Mouse (Mus musculus) Patski (cell line): ENCODE results near the gene Dennd4a. TPM values are rescaled to one million over a fixed set of nuclear protein-coding genes. Genes with fewer than 3 reads are reported as not detected.

ENCODE experiments used
- ATAC-seq: fragments of 100-300 bp; one replicate; pipeline ENCODE4 v1.8.0; 2021
- CTCF ChIA-PET: fragments of 350-600 bp; sonication (Branson Sonifier 250); formaldehyde crosslinking; loops from one replicate; lab custom pipeline; 2022; ENCODE audit warnings: inconsistent platforms; lab: Charles Lee
- POLR2A ChIA-PET: fragments of 350-600 bp; sonication (Branson Sonifier 250); formaldehyde crosslinking; loops from one replicate; lab custom pipeline; 2022; ENCODE audit warnings: antibody characterized with exemption, inconsistent platforms; lab: Charles Lee
- DNase-seq: peaks from one replicate; pipeline ENCODE4 v3.0.0-alpha.2; 2011; ENCODE audit warnings: low read depth, low spot score
- H3K27me3 ChIP-seq: fragments of 371-371 bp; one replicate; pipeline ENCODE4 v1.5.1; 2021
- CTCF ChIP-seq: fragments of 100-300 bp; IDR thresholded peaks from one replicate; pipeline ENCODE4 v1.5.1; 2021
- in situ Hi-C: fragments of 300-500 bp; cut with MboI; formaldehyde crosslinking; loops from 3 replicates; pipeline ENCODE4 v1.11.1; 2018; ENCODE audit warnings: low pct_unique_long_range_greater_than_20kb, mixed read lengths
- polyA plus RNA-seq: library from polyadenylated mRNA; unstranded; gene quantifications from one replicate; pipeline ENCODE4 v1.2.3, GENCODE M21; 2021

Dennd4a gene
- polyA plus RNA-seq, 1 experiment from 2014 or later = 9.0 TPM

DNA sequence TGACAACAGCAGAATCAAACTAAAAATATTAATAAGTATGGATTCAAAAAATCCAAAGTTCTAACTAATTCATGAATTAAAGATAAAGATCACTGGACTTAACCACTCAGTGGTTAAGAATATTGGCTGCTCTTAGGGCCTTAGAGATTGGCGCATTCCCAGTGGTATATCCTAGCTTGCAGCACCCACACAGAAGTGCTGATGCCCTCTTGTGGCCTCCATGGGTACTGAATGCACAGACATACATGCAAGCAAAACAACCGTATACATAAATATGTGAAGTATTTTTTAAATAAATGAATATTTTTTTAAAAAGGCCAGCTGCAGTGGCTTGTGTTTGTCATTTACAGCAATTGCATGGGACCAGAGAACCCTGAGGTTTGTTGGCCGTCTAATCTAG is 92.2 kb downstream of the Dennd4a start:
- in situ Hi-C loops = no loop called here
- ChIA-PET POLR2A (interaction anchor here (1.2 kb wide), 1 partner anchor 92 kb away, joined by 3 read pairs; the partner anchor contains the start of gene Dennd4a), CTCF (interaction anchor here (0.6 to 1.7 kb wide), 4 partner anchors 10 to 68 kb away, joined by 3 to 9 read pairs (median 3); no protein-coding TSS in a partner anchor)
- TF ChIP-seq CTCF = peak; percentile 84
- no peak for ATAC-seq
- DNase-seq = no peak
- H3K27me3 ChIP-seq = no peaks in the 10 kb centered on the region

DNA sequence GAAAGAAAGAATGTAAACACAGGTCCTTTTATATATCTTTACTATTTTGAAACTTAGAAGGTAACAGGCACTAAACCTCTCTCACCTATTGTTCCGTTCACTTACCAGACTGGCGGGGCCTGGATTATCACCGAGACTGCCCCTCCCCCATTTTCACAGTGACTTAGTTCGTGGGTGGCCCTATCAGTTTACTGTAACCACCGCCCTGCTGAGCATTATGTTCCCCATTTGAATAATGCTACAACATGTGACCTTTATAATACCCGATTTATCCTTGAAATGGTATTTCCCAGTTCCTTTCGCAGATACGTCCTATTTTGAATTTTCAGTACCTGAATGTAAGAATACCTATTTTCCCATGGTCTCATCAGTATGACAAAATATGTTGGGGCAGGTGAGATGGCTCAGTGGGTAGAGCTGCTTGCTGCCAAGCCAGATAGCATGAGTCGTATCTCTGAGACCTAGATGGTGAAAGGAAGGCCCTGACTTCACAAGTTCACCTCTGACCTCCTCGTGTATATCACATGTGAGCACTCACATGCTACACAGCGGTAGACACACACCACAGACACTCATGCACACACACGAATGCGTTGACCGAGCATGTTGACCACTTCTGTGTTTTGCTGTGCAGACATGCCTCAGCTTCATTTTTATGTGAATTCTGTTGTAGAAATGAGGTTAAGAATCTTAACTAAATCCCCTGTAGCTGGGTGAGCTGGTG is 93.9 kb downstream of the Dennd4a start:
- CTCF ChIA-PET = interaction anchor here (1.3 kb wide), 1 partner anchor 17 kb away, joined by 3 read pairs; no protein-coding TSS in a partner anchor
- DNase-seq (no peak), ATAC-seq (no peak)
- POLR2A ChIA-PET = no interaction called here
- no peaks in the 10 kb centered on the region for H3K27me3 ChIP-seq
- TF ChIP-seq CTCF = no peak
- in situ Hi-C loops = no loop called here

DNA sequence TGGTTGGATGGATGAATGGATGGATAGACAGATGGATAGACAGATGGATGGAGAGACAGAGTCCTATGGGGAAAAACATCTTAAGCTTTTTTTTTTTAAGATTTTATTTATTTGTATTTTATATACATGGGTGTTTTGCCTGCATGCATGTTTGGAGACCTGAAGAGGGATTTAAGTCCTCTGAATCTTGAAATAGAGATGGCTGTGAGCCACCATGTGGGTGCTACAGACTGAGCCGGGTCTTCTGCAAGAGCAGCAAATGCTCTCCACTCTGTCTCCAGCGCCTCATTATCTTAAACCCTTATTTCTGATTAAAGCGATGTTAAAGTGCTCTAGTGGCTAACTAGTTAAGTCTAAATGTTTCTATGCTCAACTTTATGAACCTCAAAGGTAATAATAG is 96.3 kb downstream of the Dennd4a start:
- in situ Hi-C loops = no loop called here
- H3K27me3 ChIP-seq = no peaks in the 10 kb centered on the region
- ATAC-seq (no peak), DNase-seq (no peak)
- CTCF ChIA-PET = no interaction called here
- no peak for TF ChIP-seq CTCF
- POLR2A ChIA-PET = interaction anchor here (0.6 kb wide), 1 partner anchor 403 kb away, joined by 3 read pairs; no protein-coding TSS in a partner anchor

DNA sequence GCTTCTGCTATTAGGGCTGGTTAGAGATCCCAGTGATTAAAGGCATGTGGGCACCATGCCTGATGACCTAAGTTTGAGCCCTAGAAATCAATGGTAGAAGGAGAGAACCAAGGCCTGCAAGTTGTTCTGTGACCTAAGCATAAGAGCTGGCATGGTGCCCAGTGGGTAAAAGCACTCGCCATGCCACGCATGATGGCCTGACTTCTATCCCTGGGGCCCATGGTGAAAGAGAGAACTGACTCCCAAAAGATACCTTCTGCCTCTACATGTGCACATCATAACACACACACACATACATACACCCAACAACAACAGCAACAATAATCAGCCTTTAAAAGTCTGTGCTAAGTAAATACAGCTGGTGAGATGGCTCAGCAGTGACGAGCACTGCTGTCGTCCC is 102.3 kb downstream of the Dennd4a start:
- DNase-seq (no peak), ATAC-seq (no peak)
- no peaks in the 10 kb centered on the region for H3K27me3 ChIP-seq
- in situ Hi-C loops = no loop called here
- no peak for TF ChIP-seq CTCF
- POLR2A ChIA-PET = interaction anchor here (0.8 kb wide), 1 partner anchor 13 kb away, joined by 4 read pairs; no protein-coding TSS in a partner anchor
- CTCF ChIA-PET = interaction anchor here (1.0 kb wide), 1 partner anchor 10 kb away, joined by 3 read pairs; no protein-coding TSS in a partner anchor

DNA sequence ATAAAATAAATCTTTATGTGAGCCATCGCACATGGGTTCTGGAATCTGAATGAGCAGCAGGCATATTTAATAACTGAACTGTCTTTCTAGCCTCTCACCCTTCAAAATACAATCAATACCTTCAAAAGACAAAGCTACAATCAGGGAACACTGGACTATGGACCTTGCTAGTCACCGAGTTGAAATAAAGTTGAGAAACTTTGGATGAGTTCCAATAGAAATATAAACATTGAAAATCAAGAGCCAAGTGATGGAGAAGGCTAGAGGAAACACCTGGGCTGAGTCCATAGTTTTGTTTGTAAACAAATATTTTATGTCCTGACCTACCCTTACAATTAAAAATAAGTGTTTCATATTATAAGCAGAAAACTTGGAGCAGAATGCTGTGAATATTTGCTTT is 102.8 kb downstream of the Dennd4a start:
- ChIA-PET POLR2A (interaction anchor here (0.8 kb wide), 1 partner anchor 12 kb away, joined by 4 read pairs; no protein-coding TSS in a partner anchor), CTCF (interaction anchor here (1.0 kb wide), 1 partner anchor 10 kb away, joined by 3 read pairs; no protein-coding TSS in a partner anchor)
- no peak for DNase-seq
- TF ChIP-seq CTCF = no peak
- in situ Hi-C loops = no loop called here
- no peak for ATAC-seq
- no peaks in the 10 kb centered on the region for H3K27me3 ChIP-seq

DNA sequence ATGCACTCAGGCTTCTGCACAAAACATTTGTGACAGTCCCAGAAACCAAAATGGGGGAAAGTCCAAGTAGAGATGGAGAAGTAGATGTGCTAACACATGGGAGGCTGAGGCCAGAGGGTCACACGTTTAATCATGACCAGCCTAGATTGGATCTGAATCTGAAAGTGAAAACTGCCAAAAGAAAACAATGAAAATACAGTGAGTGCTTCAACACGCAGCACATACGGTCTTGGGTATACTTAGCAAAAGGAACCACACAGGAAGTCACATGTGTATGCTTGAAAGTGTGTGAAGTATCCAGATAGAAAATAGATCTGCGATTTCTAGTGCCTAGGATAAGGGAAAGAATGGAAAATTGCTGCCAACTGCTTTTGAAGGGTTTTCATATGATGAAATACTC is 103.5 kb downstream of the Dennd4a start:
- ChIA-PET CTCF (no interaction called here), POLR2A (no interaction called here)
- no peak for DNase-seq
- no peak for ATAC-seq
- H3K27me3 ChIP-seq = no peaks in the 10 kb centered on the region
- no peak for TF ChIP-seq CTCF
- in situ Hi-C loops = no loop called here

DNA sequence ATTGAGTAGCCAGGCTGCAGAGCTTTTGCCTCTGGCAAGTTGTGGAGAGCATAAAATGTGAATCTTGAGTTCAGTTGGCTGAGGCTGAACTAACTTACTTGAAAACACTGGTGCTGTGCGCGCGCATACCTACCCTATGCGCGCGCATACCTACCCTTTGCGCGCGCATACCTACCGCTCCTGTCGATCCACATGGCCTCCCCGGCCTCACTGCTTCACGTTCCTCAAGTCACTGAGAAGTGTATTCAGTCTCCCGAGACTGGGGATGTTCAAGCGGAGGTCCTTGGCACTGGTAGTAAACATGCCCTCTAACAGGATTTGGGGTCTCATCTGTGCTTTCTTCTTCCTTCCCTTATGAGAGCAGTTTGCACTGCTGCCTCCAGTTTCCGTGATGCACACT is 107.4 kb downstream of the Dennd4a start:
- ChIA-PET CTCF (no interaction called here), POLR2A (no interaction called here)
- ATAC-seq (no peak), DNase-seq (no peak)
- no peaks in the 10 kb centered on the region for H3K27me3 ChIP-seq
- in situ Hi-C loops = no loop called here
- no peak for TF ChIP-seq CTCF

DNA sequence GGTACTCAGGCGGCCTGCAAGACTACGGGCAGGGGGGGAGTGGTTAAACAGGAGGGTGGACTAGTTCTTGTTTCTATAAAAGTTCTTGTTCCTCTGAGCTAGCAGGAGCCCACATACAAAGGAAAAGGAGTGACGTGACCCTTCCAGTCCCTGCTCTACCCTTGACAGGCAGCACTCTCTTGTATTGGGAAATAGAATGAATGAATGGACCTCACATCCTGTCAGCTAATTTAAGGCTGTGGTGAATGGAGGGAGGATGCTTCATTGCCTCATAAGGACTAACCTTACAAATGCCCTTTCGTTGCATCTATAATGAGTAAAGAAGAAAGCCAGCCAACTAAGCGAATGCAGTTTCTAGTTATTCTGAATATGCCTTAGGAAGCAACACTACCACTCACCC is 114.6 kb downstream of the Dennd4a start:
- DNase-seq = no peak
- ChIA-PET POLR2A (interaction anchor here (0.5 kb wide), 1 partner anchor 12 kb away, joined by 4 read pairs; no protein-coding TSS in a partner anchor), CTCF (no interaction called here)
- no peak for ATAC-seq
- in situ Hi-C loops = loop anchor here (25.0 kb wide), 1 partner anchor 588 kb away; the partner anchor contains the start of gene Dis3l
- no peak for TF ChIP-seq CTCF
- H3K27me3 ChIP-seq = no peaks in the 10 kb centered on the region

DNA sequence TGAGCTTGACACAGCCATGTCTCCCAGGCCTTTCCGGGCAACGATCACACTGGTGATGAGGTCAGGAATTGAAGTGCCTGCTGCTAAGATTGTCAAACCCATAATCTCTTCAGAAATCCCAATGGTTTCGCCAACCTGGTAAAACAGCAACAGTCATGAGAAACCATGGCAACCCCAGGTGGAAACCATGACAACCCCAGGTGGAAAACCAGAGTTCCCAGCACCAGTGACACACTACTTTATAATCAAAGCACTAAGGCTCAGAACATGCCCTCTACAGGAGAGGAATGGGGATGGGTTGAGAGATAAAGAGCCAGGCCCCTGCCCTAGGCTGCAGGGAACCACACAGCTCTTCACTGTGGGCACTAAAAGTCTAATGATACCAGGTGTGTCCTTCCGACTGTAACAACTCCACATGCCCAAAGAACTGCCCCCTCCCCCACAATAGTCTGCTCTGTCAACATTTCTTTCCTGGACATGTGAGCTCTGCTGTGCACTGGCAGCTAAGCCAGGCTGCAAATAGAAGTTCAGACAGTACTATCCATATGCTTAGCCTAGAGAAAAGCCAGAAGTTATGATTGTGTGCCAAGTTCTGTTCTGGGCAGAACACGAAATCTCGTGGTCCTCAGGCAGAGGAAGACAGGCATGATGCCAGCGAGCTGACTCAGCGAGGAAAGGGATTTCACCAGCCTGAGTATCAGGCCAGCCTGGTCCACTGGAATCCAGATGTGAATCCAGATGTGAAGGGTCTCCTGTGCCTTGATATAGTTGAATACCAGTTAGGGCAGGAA is 115.3 kb downstream of the Dennd4a start:
- DNase-seq = peak; percentile 25
- ChIA-PET POLR2A (interaction anchor here (0.5 kb wide), 1 partner anchor 13 kb away, joined by 4 read pairs; no protein-coding TSS in a partner anchor), CTCF (no interaction called here)
- ATAC-seq = no peak
- TF ChIP-seq CTCF = no peak
- in situ Hi-C loops = loop anchor here (25.0 kb wide), 1 partner anchor 589 kb away; the partner anchor contains the start of gene Dis3l
- H3K27me3 ChIP-seq = no peaks in the 10 kb centered on the region

DNA sequence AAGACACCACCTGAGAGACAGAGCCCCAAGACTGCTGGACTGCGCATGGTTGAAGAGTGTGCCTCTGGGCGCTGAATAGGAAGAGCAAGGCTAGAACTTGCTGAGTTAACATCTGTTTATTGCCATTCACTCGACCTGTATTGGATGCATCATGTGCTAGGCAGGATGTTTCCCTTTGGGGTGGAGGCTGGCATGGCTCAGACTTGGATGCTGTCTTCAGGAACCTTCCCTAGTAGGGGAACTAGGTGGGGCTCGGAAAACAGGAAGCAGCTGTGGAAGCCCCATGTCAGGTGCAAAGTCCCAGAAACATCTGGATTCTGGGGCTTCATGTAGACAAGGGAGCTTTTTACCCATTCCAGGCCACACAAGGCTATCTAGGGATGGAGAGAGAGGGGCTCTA is 119.1 kb downstream of the Dennd4a start:
- TF ChIP-seq CTCF = no peak
- no peaks in the 10 kb centered on the region for H3K27me3 ChIP-seq
- ChIA-PET CTCF (interaction anchor here (1.2 kb wide), 1 partner anchor 146 kb away, joined by 3 read pairs; no protein-coding TSS in a partner anchor), POLR2A (interaction anchor here (0.6 kb wide), 1 partner anchor 147 kb away, joined by 3 read pairs; no protein-coding TSS in a partner anchor)
- in situ Hi-C loops = loop anchor here (25.0 kb wide), 1 partner anchor 593 kb away; the partner anchor contains the start of gene Dis3l
- no peak for DNase-seq
- no peak for ATAC-seq
